Mouse (Mus musculus) embryo, embryonic 10 days (tissue): ENCODE measurements around the gene Ppp6r2.

Source experiments
- DNase-seq: peaks from one replicate; pipeline ENCODE4 v3.0.0-alpha.2; 2015; ENCODE audit warnings: low spot score

Ppp6r2 gene

GRCm38 (mm10) chr15:89210915-89211715, at the start of gene Ppp6r2:
Gene Ppp6r2, plus strand, starts transcription at chr15:89211553.
- DNase-seq, result peak; percentile 88

GRCm38 (mm10) chr15:89165478-89165877, 45.9 kb upstream of the Ppp6r2 start:
- DNase-seq, result no peak

- no peak for DNase-seq
Observed at GRCm38 (mm10) chr15:89168922-89169321, 42.4 kb upstream of the Ppp6r2 start.

GRCm38 (mm10) chr15:89169431-89169830, 41.9 kb upstream of the Ppp6r2 start:
- peak; percentile 91 for DNase-seq

- no peak for DNase-seq
Observed at GRCm38 (mm10) chr15:89170102-89170501, 41.3 kb upstream of the Ppp6r2 start.

GRCm38 (mm10) chr15:89171526-89172051, 39.8 kb upstream of the Ppp6r2 start:
- DNase-seq, result no peak

GRCm38 (mm10) chr15:89172276-89172935, 38.9 kb upstream of the Ppp6r2 start:
- no peak for DNase-seq

- DNase-seq, result peak; percentile 69
Observed at GRCm38 (mm10) chr15:89173024-89173905, 38.1 kb upstream of the Ppp6r2 start.

- peak; percentile 90 for DNase-seq
Observed at GRCm38 (mm10) chr15:89173906-89174214, 37.5 kb upstream of the Ppp6r2 start.

- no peak for DNase-seq
Observed at GRCm38 (mm10) chr15:89174889-89175339, 36.4 kb upstream of the Ppp6r2 start.

GRCm38 (mm10) chr15:89175411-89176155, 35.8 kb upstream of the Ppp6r2 start:
- no peak for DNase-seq

GRCm38 (mm10) chr15:89177121-89177520, 34.2 kb upstream of the Ppp6r2 start:
- peak; percentile 54 for DNase-seq

- no peak for DNase-seq
Observed at GRCm38 (mm10) chr15:89177576-89178259, 33.6 kb upstream of the Ppp6r2 start.

GRCm38 (mm10) chr15:89178260-89178860, 33.0 kb upstream of the Ppp6r2 start:
- no peak for DNase-seq

GRCm38 (mm10) chr15:89178954-89179629, 32.3 kb upstream of the Ppp6r2 start:
- DNase-seq, result peak; percentile 73

GRCm38 (mm10) chr15:89179630-89179964, 31.8 kb upstream of the Ppp6r2 start:
- DNase-seq, result no peak

- no peak for DNase-seq
Observed at GRCm38 (mm10) chr15:89180081-89180541, 31.2 kb upstream of the Ppp6r2 start.

- DNase-seq, result peak; percentile 90
Observed at GRCm38 (mm10) chr15:89180571-89181229, 30.7 kb upstream of the Ppp6r2 start, which contains the start of gene Plxnb2. Gene Plxnb2, minus strand, starts transcription at chr15:89180788.

- no peak for DNase-seq
Observed at GRCm38 (mm10) chr15:89181561-89182270, 29.6 kb upstream of the Ppp6r2 start.
